Mouse (Mus musculus): ENCODE measurements at regions not wholly inside any gene's neighbourhood (a gene's known extent, or its start where the extent isn't known, plus 50 kb on each side); places are given as distances from the start of the nearest gene placed in this dataset.

- peak; percentile 5 for DNase-seq (ENCODE audit: inconsistent ontology term)
These were observed 69.4 kb downstream of the Gm11487 start for GRCm38 (mm10) chr4:73335218-73336104.
